Mouse (Mus musculus) lung, embryonic 16.5 days (tissue): ENCODE results near the gene Ttc25. TPM values are rescaled to one million over a fixed set of nuclear protein-coding genes. Genes with fewer than 3 reads are reported as not detected.

Experiments
- ATAC-seq: fragments of 200-750 bp; cut with Nextera tagmentation; 2 replicates; pipeline ENCODE4 v1.8.0; 2017; ENCODE audit warnings: low read depth, mild to moderate bottlenecking, moderate library complexity
- H3K27ac ChIP-seq: fragments of 300-500 bp; sonication (generic); 2 replicates; pipeline ENCODE4 v1.5.1; 2014; ENCODE audit warnings: mild to moderate bottlenecking, control low read depth, low read length
- H3K27me3 ChIP-seq: fragments of 300-500 bp; sonication (generic); 2 replicates; pipeline ENCODE4 v1.6.1; 2014; ENCODE audit warnings: low read depth, low read length, mixed read lengths; ENCODE audit not compliant: control insufficient read depth, insufficient read depth
- H3K36me3 ChIP-seq: fragments of 300-500 bp; sonication (generic); 2 replicates; pipeline ENCODE4 v1.6.1; 2014; ENCODE audit warnings: low read length; ENCODE audit not compliant: control insufficient read depth, insufficient read depth
- H3K4me1 ChIP-seq: fragments of 300-500 bp; sonication (generic); replicated peaks from 2 replicates; pipeline ENCODE4 v1.6.1; 2014; ENCODE audit warnings: low read length, mixed read lengths; ENCODE audit not compliant: control insufficient read depth, insufficient read depth
- H3K4me2 ChIP-seq: fragments of 300-500 bp; sonication (generic); 2 replicates; pipeline ENCODE4 v1.6.1; 2014; ENCODE audit warnings: low read depth, low read length, control low read depth
- H3K4me3 ChIP-seq: fragments of 300-500 bp; sonication (generic); 2 replicates; pipeline ENCODE4 v1.5.1; 2014; ENCODE audit warnings: mild to moderate bottlenecking, low read length, control low read depth
- H3K9ac ChIP-seq: fragments of 300-500 bp; sonication (generic); 2 replicates; pipeline ENCODE4 v1.6.1; 2014; ENCODE audit warnings: low read length, control low read depth
- H3K9me3 ChIP-seq: fragments of 300-500 bp; sonication (generic); 2 replicates; pipeline ENCODE4 v1.6.1; 2016; ENCODE audit warnings: low read length; ENCODE audit not compliant: control insufficient read depth
- WGBS: fragments of 180-500 bp; shearing (Covaris S2); extraction: QIAGEN DNeasy Blood & Tissue Kit; methylation state at CpG from one replicate; pipeline ENCODE4 v1.1.7; 2014; 5-methylcytosine and 5-hydroxymethylcytosine counted together
- polyA plus RNA-seq: library from polyadenylated mRNA; unstranded; fragments of >200 nt; fragmentation: Nextera tagmentation; extraction: Ambion mirVana; gene quantifications from 2 replicates; pipeline ENCODE4 v1.2.1, GENCODE M21; 2015

Gene Ttc25
- 4.0 and 4.5 TPM in 2 replicates for polyA plus RNA-seq

- Histone ChIP-seq H3K27ac (peak within 1 kb of the TSS; percentile 72), H3K4me3 (peak within 1 kb of the TSS; percentile 61), H3K9me3 (no peaks in the 10 kb centered on the region), H3K4me1 (peaks cover 14% of the 10 kb centered on the region), H3K27me3 (no peaks in the 10 kb centered on the region), H3K9ac (peak within 1 kb of the TSS; percentile 64), H3K36me3 (no peaks in the 10 kb centered on the region), H3K4me2 (peak within 1 kb of the TSS; percentile 94)
- ATAC-seq, result peak; percentile 100
- WGBS, result 4% methylated on average over 28 of the region's 28 CpGs
These were observed at the start of gene Ttc25 for GRCm38 (mm10) chr11:100544832-100545745. Gene Ttc25 (plus strand): TSS chr11:100545607.

GRCm38 (mm10) chr11:100500241-100500640 is 45.2 kb upstream of the Ttc25 start:
- Histone ChIP-seq H3K9me3 (no peaks in the 10 kb centered on the region), H3K4me1 (no peaks in the 10 kb centered on the region), H3K4me3 (no peak overlapping the region), H3K27ac (no peak overlapping the region), H3K36me3 (peaks cover 62% of the 10 kb centered on the region), H3K4me2 (no peak overlapping the region), H3K27me3 (no peaks in the 10 kb centered on the region), H3K9ac (no peak overlapping the region)
- no peak for ATAC-seq
- WGBS, result 67% methylated on average over 3 of the region's 3 CpGs

- Histone ChIP-seq H3K4me2 (no peak overlapping the region), H3K27ac (no peak overlapping the region), H3K4me1 (no peaks in the 10 kb centered on the region), H3K9me3 (no peaks in the 10 kb centered on the region), H3K9ac (no peak overlapping the region), H3K4me3 (no peak overlapping the region), H3K27me3 (no peaks in the 10 kb centered on the region), H3K36me3 (peaks cover 62% of the 10 kb centered on the region)
- no peak for ATAC-seq
- 82% methylated on average over 7 of the region's 7 CpGs for WGBS
These were observed 44.8 kb upstream of the Ttc25 start for GRCm38 (mm10) chr11:100500651-100501050.

- H3K27me3 ChIP-seq, result no peaks in the 10 kb centered on the region
- H3K4me2 ChIP-seq, result no peak overlapping the region
- H3K4me1 ChIP-seq, result no peaks in the 10 kb centered on the region
- H3K4me3 ChIP-seq, result no peak overlapping the region
- 43% methylated on average over 6 of the region's 6 CpGs for WGBS
- H3K9me3 ChIP-seq, result no peaks in the 10 kb centered on the region
- no peak overlapping the region for H3K27ac ChIP-seq
- no peak overlapping the region for H3K9ac ChIP-seq
- ATAC-seq, result no peak
- peaks cover 62% of the 10 kb centered on the region for H3K36me3 ChIP-seq
These were observed 44.1 kb upstream of the Ttc25 start for GRCm38 (mm10) chr11:100501321-100501720.

GRCm38 (mm10) chr11:100504990-100505660 is 40.3 kb upstream of the Ttc25 start:
- Histone ChIP-seq H3K9me3 (no peaks in the 10 kb centered on the region), H3K27ac (no peak overlapping the region), H3K36me3 (peaks cover 56% of the 10 kb centered on the region), H3K4me2 (no peak overlapping the region), H3K9ac (no peak overlapping the region), H3K27me3 (no peaks in the 10 kb centered on the region), H3K4me1 (no peaks in the 10 kb centered on the region), H3K4me3 (no peak overlapping the region)
- 91% methylated on average over 12 of the region's 12 CpGs for WGBS
- no peak for ATAC-seq

GRCm38 (mm10) chr11:100505997-100506396 is 39.4 kb upstream of the Ttc25 start:
- Histone ChIP-seq H3K36me3 (peaks cover 54% of the 10 kb centered on the region), H3K27ac (no peak overlapping the region), H3K27me3 (no peaks in the 10 kb centered on the region), H3K9ac (no peak overlapping the region), H3K4me3 (no peak overlapping the region), H3K4me2 (no peak overlapping the region), H3K4me1 (no peaks in the 10 kb centered on the region), H3K9me3 (no peaks in the 10 kb centered on the region)
- WGBS, result 93% methylated on average over 8 of the region's 8 CpGs
- ATAC-seq, result no peak

GRCm38 (mm10) chr11:100510556-100510955 is 34.9 kb upstream of the Ttc25 start:
- WGBS, result 91% methylated on average over 2 of the region's 2 CpGs

GRCm38 (mm10) chr11:100512384-100512783 is 33.0 kb upstream of the Ttc25 start:
- no peaks in the 10 kb centered on the region for H3K9me3 ChIP-seq
- ATAC-seq, result no peak
- no peaks in the 10 kb centered on the region for H3K27me3 ChIP-seq
- H3K36me3 ChIP-seq, result peaks cover 65% of the 10 kb centered on the region
- WGBS, result 91% methylated on average over 1 of the region's 1 CpGs
- no peak overlapping the region for H3K4me2 ChIP-seq
- H3K9ac ChIP-seq, result no peak overlapping the region
- no peaks in the 10 kb centered on the region for H3K4me1 ChIP-seq
- no peak overlapping the region for H3K27ac ChIP-seq
- no peak overlapping the region for H3K4me3 ChIP-seq

More at GRCm38 (mm10) chr11:100510556-100510955, 34.9 kb upstream of the Ttc25 start:
- Histone ChIP-seq H3K4me3 (no peak overlapping the region), H3K9me3 (no peaks in the 10 kb centered on the region), H3K36me3 (peaks cover 64% of the 10 kb centered on the region), H3K4me2 (no peak overlapping the region), H3K27me3 (no peaks in the 10 kb centered on the region), H3K27ac (no peak overlapping the region), H3K4me1 (no peaks in the 10 kb centered on the region), H3K9ac (no peak overlapping the region)
- ATAC-seq, result no peak

- Histone ChIP-seq H3K36me3 (peaks cover 62% of the 10 kb centered on the region), H3K4me2 (no peak overlapping the region)
- no peak for ATAC-seq
These were observed 31.7 kb upstream of the Ttc25 start for GRCm38 (mm10) chr11:100513716-100514115.

More at GRCm38 (mm10) chr11:100513716-100514115, 31.7 kb upstream of the Ttc25 start:
- no peaks in the 10 kb centered on the region for H3K4me1 ChIP-seq
- 78% methylated on average over 10 of the region's 10 CpGs for WGBS
- H3K9me3 ChIP-seq, result no peaks in the 10 kb centered on the region
- no peak overlapping the region for H3K27ac ChIP-seq
- H3K27me3 ChIP-seq, result no peaks in the 10 kb centered on the region
- H3K9ac ChIP-seq, result no peak overlapping the region
- no peak overlapping the region for H3K4me3 ChIP-seq
